Mouse (Mus musculus) megakaryocyte, embryonic 14.5 days (primary cell): ENCODE data around the gene Speer3.
"Not testable (repeated sequence)": the region's sequence is repeated elsewhere in the genome, so short reads cannot be mapped to it uniquely, and the experiment has no call there.

Experiments
- FLI1 ChIP-seq: IDR thresholded peaks from 2 replicates; pipeline ENCODE4 v1.6.1; 2012; ENCODE audit warnings: low read length, inconsistent platforms, mixed read lengths
- GATA1 ChIP-seq: IDR thresholded peaks from 3 replicates; pipeline ENCODE4 v1.6.1; 2012; ENCODE audit warnings: mixed read lengths, low read length, inconsistent platforms, borderline replicate concordance

DNA sequence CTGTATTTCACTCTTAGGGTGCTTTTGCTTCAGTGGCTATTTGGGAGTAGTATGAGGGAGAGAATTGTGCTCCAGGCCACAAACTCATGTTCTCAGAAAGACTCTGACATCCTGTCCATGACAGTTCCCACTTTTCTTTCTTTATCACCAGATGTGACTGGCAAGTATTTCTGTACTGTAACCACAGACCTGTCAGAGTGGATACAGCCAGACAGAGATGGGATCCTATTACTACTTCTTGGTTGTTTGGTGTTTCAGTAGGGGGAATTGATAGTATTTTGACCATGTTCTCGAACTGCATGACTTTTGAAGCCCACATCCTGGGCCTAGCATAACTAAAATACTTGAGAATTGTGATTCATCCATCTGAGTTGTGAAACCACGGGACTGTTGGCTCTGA lies 19.1 kb downstream of the Speer3 start:
- TF ChIP-seq GATA1, FLI1: not testable (repeated sequence)
